Mouse (Mus musculus): ENCODE results near the gene Slc25a33. TPM values are rescaled to one million over a fixed set of nuclear protein-coding genes. Genes with fewer than 3 reads are reported as not detected.
"Not testable (repeated sequence)": the region's sequence is repeated elsewhere in the genome, so short reads cannot be mapped to it uniquely, and the experiment has no call there.

Slc25a33 gene
- polyA plus RNA-seq, 1 experiment from 2014 or later, result 24.9 TPM

DNA sequence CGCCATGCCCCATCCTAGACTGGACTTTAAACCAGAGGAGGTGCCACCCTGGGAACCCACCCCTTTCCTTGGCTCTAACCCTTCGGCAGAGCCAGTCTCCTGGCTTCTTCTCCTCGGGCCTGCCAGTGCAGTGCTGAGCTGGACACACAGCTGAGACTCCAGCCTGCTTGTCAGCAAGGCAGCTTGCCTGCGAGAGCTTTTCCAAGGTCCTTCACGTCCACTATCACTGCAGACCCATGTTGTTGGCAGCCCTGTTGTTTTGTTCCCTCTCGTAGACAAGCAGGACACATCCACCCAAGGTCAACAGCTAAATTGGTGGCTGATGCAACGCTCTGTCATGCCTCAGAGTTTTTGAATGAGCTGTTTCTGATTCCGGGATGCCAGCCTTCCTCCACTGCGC lies 3.0 kb upstream of the Slc25a33 start:
- WGBS, result 85% methylated on average over 9 of the region's 9 CpGs
- ATAC-seq (ENCODE audit: low FRiP score, low read depth), result no peak
- Histone ChIP-seq H3K4me2 (replicated peaks) (no peak overlapping the region), H3K27me3 (replicated peaks) (no peaks in the 10 kb centered on the region), H3K36me3 (no peaks in the 10 kb centered on the region), H3K9ac (no peak overlapping the region), H3K4me1 (peaks cover 17% of the 10 kb centered on the region), H3K4me3 (no peak overlapping the region), H3K9me3 (no peaks in the 10 kb centered on the region), H3K27ac (no peak overlapping the region)

DNA sequence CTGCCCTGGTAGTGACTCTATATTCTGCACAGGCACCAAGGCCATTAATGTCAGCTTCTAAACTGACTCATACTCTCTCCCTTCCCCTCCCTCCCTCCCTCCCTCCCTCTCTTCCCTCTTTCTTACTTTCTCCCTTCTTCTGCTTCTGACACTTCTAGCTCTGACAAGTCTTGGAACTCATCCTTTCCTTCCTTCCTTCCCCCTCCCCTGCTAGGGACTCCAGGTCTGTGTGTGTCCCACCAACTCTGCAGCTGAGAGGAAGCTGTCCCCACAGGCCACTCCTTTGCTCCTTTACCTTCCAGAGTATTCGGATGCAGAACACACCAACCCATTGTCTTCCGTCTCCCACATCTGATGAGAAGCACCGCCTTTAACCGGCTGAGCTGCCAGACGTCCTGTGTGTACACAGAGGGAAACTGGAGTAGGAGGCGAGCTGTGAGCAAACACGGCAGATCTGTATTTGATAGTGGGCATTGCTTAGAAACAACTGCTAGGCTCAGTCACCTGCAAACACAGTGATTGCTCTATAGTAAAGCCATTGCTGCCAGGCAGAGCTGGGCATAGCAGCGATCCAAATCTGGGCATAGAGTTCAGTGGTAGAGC lies 1.8 kb upstream of the Slc25a33 start:
- peaks cover 17% of the 10 kb centered on the region for H3K4me1 ChIP-seq
- H3K9me3 ChIP-seq, result no peaks in the 10 kb centered on the region
- H3K9ac ChIP-seq, result no peak overlapping the region
- WGBS, result 49% methylated on average over 8 of the region's 8 CpGs
- H3K27me3 ChIP-seq (replicated peaks), result no peaks in the 10 kb centered on the region
- no peak overlapping the region for H3K4me2 ChIP-seq (replicated peaks)
- no peak for ATAC-seq (ENCODE audit: low FRiP score, low read depth)
- no peak overlapping the region for H3K4me3 ChIP-seq
- H3K36me3 ChIP-seq, result no peaks in the 10 kb centered on the region
- H3K27ac ChIP-seq, result no peak overlapping the region

- Histone ChIP-seq H3K27ac (no peak overlapping the region), H3K9ac (no peak overlapping the region), H3K4me2 (replicated peaks) (no peak overlapping the region), H3K9me3 (no peaks in the 10 kb centered on the region), H3K27me3 (replicated peaks) (no peaks in the 10 kb centered on the region), H3K4me3 (no peak overlapping the region), H3K36me3 (no peaks in the 10 kb centered on the region), H3K4me1 (peaks cover 17% of the 10 kb centered on the region)
- WGBS, result 78% methylated on average over 7 of the region's 7 CpGs
- ATAC-seq (ENCODE audit: low FRiP score, low read depth), result no peak
Measured at GRCm38 (mm10) chr4:149775330-149775729, 1.3 kb upstream of the Slc25a33 start.

DNA sequence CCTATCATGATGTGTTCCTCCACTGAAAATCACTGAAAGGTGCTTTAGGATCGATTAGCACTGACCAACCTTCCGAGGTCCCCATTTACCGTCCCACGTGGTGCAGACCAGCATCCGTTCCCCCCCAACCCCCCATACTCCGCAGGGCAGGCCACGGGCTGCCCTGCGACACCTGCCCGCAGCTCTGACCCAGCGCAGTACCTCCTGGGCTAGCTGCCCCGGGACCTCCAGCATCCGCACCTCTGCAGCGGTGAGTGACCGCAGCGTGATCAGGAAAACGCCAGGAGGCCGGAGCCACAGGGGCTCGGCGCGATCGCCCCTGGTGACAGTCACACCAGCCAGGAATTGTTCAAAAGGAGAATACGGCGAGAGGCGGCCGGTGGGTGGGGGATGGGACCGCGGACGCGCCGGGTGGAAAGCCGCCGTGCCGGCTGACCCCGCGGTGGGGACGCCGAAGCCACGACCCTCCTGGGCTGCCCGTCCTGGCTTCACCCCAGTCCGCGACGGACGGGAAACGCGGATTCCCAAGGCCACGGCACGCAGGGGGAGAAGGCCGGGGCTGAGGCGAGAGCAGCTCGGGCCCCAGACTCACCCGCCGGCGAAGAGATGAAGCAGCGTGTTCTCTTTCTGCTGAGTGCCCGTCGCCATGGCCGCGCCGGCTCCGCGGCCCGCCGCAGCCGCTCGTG lies 526 bp downstream of the Slc25a33 start:
- no peaks in the 10 kb centered on the region for H3K9me3 ChIP-seq
- WGBS, result under 1% methylated on average over 64 of the region's 65 CpGs
- H3K4me2 ChIP-seq (replicated peaks), result peak overlapping the region; percentile 98
- peak overlapping the region; percentile 73 for H3K4me3 ChIP-seq
- ATAC-seq (ENCODE audit: low FRiP score, low read depth), result peak; percentile 74
- peaks cover 17% of the 10 kb centered on the region for H3K4me1 ChIP-seq
- H3K27me3 ChIP-seq (replicated peaks), result no peaks in the 10 kb centered on the region
- H3K27ac ChIP-seq, result peak overlapping the region; percentile 62
- H3K9ac ChIP-seq, result peak overlapping the region; percentile 89
- no peaks in the 10 kb centered on the region for H3K36me3 ChIP-seq

DNA sequence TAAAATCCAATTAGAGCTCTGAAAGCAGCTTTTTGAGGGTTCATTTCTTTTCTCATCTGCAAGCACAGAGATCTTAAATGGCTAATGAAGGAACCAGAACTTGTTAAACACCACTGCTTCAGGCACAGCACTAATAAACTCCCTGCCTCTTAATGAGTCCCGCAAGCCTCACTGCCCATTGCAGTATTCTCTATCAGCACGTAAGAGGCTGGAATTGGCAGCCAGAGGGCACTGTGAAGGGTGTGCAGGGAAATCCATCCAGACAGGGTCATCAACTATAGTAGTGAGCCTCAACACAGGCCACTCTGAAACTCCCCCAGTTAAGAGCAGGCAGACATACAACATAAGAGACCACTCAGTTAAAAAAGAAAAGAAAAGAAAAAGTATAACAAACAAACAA lies 1.7 kb downstream of the Slc25a33 start:
- Histone ChIP-seq H3K27me3 (replicated peaks) (no peaks in the 10 kb centered on the region), H3K4me1 (peaks cover 17% of the 10 kb centered on the region), H3K36me3 (no peaks in the 10 kb centered on the region), H3K9ac (no peak overlapping the region), H3K4me3 (no peak overlapping the region), H3K27ac (no peak overlapping the region), H3K9me3 (no peaks in the 10 kb centered on the region), H3K4me2 (replicated peaks) (peak overlapping the region; percentile 98)
- no peak for ATAC-seq (ENCODE audit: low FRiP score, low read depth)
- WGBS, result 10% methylated on average over 2 of the region's 2 CpGs

- Histone ChIP-seq H3K27ac (no peak overlapping the region), H3K9me3 (no peaks in the 10 kb centered on the region), H3K9ac (no peak overlapping the region), H3K4me1 (no peaks in the 10 kb centered on the region), H3K27me3 (replicated peaks) (no peaks in the 10 kb centered on the region), H3K4me2 (replicated peaks) (no peak overlapping the region), H3K4me3 (no peak overlapping the region), H3K36me3 (no peaks in the 10 kb centered on the region; the same call in 1 of the 2 replicates)
- ATAC-seq (ENCODE audit: low FRiP score, low read depth), result no peak
- 96% methylated on average over 5 of the region's 5 CpGs for WGBS
Measured at GRCm38 (mm10) chr4:149765201-149765600, 8.9 kb downstream of the Slc25a33 start.

GRCm38 (mm10) chr4:149763335-149763734 lies 10.7 kb downstream of the Slc25a33 start:
- no peak overlapping the region for H3K4me2 ChIP-seq (replicated peaks)
- no peak for ATAC-seq (ENCODE audit: low FRiP score, low read depth)

DNA sequence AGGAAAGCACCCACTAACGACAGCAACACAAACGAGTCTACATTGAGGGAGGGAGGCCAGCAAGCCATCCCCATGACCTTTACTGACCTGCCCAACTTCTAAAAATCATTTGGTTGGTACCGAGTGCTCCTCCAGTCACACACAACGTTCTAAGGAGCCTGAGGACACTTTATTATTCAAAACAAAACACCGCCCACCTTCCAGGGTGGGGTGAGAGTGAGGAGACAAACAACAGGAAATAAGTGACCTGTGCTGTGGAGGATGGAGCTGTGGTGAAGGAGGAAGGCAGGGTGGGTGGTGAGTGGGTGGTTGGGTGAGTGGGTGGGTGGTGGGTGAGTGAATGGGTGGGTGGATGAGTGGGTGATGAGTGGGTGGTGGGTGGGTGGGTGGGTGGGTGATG lies 14.6 kb downstream of the Slc25a33 start:
- Histone ChIP-seq H3K36me3 (peaks cover 7% of the 10 kb centered on the region; the same call in 1 of the 2 replicates), H3K4me3 (no peak overlapping the region), H3K4me2 (replicated peaks) (no peak overlapping the region), H3K9ac (no peak overlapping the region), H3K9me3 (no peaks in the 10 kb centered on the region), H3K27ac (no peak overlapping the region), H3K27me3 (replicated peaks) (no peaks in the 10 kb centered on the region), H3K4me1 (no peaks in the 10 kb centered on the region)
- 66% methylated on average over 5 of the region's 5 CpGs for WGBS
- ATAC-seq (ENCODE audit: low FRiP score, low read depth), result no peak

More at GRCm38 (mm10) chr4:149763335-149763734, 10.7 kb downstream of the Slc25a33 start:
- no peak overlapping the region for H3K9ac ChIP-seq
- 87% methylated on average over 2 of the region's 2 CpGs for WGBS
- H3K4me1 ChIP-seq, result no peaks in the 10 kb centered on the region
- H3K27ac ChIP-seq, result no peak overlapping the region
- H3K36me3 ChIP-seq, result peaks cover 3% of the 10 kb centered on the region; the same call in 1 of the 2 replicates
- no peaks in the 10 kb centered on the region for H3K9me3 ChIP-seq
- no peaks in the 10 kb centered on the region for H3K27me3 ChIP-seq (replicated peaks)
- H3K4me3 ChIP-seq, result no peak overlapping the region

DNA sequence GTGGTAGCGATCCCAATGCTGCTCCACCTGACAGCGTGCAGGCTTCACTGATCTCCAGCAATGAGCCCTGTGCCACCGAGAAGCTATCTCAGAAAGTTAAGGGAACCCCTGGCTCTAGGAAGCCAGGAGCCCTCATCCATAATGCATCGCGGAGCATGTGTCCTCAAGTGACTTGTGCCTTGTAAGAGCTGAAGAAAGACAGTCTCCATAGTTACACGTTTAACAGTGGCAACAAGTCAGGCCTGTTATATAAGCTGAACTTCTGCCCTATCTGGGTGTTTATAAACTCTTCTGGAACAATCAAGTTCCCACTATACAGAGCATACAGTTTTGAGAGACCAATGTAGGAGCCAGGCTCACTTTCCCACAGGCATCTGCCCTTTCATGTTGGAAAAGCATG lies 15.7 kb downstream of the Slc25a33 start:
- Histone ChIP-seq H3K36me3 (peaks cover 12% of the 10 kb centered on the region; the same call in 1 of the 2 replicates), H3K9ac (no peak overlapping the region), H3K27ac (no peak overlapping the region), H3K27me3 (replicated peaks) (no peaks in the 10 kb centered on the region), H3K4me2 (replicated peaks) (no peak overlapping the region), H3K9me3 (no peaks in the 10 kb centered on the region), H3K4me1 (no peaks in the 10 kb centered on the region), H3K4me3 (no peak overlapping the region)
- 64% methylated on average over 6 of the region's 6 CpGs for WGBS
- no peak for ATAC-seq (ENCODE audit: low FRiP score, low read depth)

DNA sequence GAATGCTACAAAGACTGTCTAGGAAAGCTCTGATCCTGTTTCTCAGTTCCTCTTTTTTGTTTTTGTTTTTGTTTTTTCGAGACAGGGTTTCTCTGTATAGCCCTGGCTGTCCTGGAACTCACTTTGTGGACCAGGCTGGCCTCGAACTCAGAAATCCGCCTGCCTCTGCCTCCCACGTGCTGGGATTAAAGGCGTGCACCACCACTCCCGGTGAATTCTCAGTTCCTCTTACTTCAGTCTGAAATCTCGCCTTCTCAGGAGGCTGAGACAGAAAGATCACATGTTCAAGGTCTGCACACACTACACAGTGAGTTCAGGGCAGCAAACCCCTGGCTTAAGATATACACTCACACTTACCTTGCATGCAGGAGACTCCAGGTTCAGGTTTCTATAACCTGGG lies 17.5 kb downstream of the Slc25a33 start:
- H3K4me3 ChIP-seq; H3K4me2 ChIP-seq (replicated peaks); H3K9me3 ChIP-seq; H3K4me1 ChIP-seq; ATAC-seq (ENCODE audit: low FRiP score, low read depth); H3K27me3 ChIP-seq (replicated peaks); H3K9ac ChIP-seq; H3K27ac ChIP-seq: not testable (repeated sequence)
- peaks cover 12% of the 10 kb centered on the region; the same call in 1 of the 2 replicates for H3K36me3 ChIP-seq
- 92% methylated on average over 7 of the region's 7 CpGs for WGBS

DNA sequence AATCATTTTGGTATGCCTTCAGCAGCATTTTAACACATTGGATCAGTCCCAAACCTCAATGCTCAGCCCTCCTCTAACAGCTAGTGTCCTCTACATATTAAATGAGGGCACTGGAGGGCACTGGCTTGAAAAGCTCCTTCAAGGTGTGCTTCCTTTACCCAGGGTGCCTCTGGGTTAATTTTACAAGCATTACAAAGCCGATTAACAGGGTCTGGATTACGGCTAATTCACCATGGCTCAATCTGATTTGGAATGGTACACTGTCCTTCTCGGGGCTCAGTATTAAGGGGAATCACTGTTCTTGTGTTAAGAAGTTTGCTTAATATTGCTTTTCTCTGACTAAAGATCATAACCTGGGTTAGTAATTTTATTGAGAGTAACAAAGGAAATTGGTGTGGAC lies 21.2 kb downstream of the Slc25a33 start:
- H3K9me3 ChIP-seq, result no peaks in the 10 kb centered on the region
- no peak overlapping the region for H3K4me3 ChIP-seq
- H3K27me3 ChIP-seq (replicated peaks), result no peaks in the 10 kb centered on the region
- no peak overlapping the region for H3K4me2 ChIP-seq (replicated peaks)
- no peak overlapping the region for H3K27ac ChIP-seq
- peaks cover 14% of the 10 kb centered on the region; the same call in 1 of the 2 replicates for H3K36me3 ChIP-seq
- WGBS, result 64% methylated on average over 3 of the region's 3 CpGs
- no peak overlapping the region for H3K9ac ChIP-seq
- peaks cover 10% of the 10 kb centered on the region; the same call in 1 of the 2 replicates for H3K4me1 ChIP-seq
- no peak for ATAC-seq (ENCODE audit: low FRiP score, low read depth)

- Histone ChIP-seq H3K4me2 (replicated peaks) (peak overlapping the region; percentile 26; the same call in 1 of the 2 replicates), H3K36me3 (peaks cover 14% of the 10 kb centered on the region; the same call in 1 of the 2 replicates), H3K27ac (no peak overlapping the region), H3K9ac (no peak overlapping the region), H3K4me3 (no peak overlapping the region), H3K9me3 (no peaks in the 10 kb centered on the region), H3K4me1 (peaks cover 10% of the 10 kb centered on the region; the same call in 1 of the 2 replicates), H3K27me3 (replicated peaks) (no peaks in the 10 kb centered on the region)
- ATAC-seq (ENCODE audit: low FRiP score, low read depth), result 0 out of 2 replicates have a peak, but pooled peaks have one; percentile 48
- 21% methylated on average over 17 of the region's 17 CpGs for WGBS
Measured at GRCm38 (mm10) chr4:149752124-149752799, 21.8 kb downstream of the Slc25a33 start.

All from neural tube, embryonic 12.5 days (tissue).